Mouse (Mus musculus): ENCODE data around the gene Asb13. TPM values are rescaled to one million over a fixed set of nuclear protein-coding genes. Genes with fewer than 3 reads are reported as not detected.

The Asb13 gene
- 3.4 and 4.2 TPM in 2 replicates for polyA plus RNA-seq (2015; fragmentation: Nextera tagmentation; extraction: Ambion mirVana)

- Histone ChIP-seq H3K9me3 (ENCODE audit: control insufficient read depth) (no peaks in the 10 kb centered on the region), H3K4me2 (replicated peaks; ENCODE audit: low read depth) (peak within 1 kb of the TSS; percentile 92), H3K9ac (ENCODE audit: low read depth, low read length) (peak within 1 kb of the TSS; percentile 68), H3K4me3 (ENCODE audit: low read depth, low read length) (peak within 1 kb of the TSS; percentile 77), H3K4me1 (replicated peaks; ENCODE audit: control insufficient read depth, insufficient read depth, low read length) (no peaks in the 10 kb centered on the region), H3K36me3 (ENCODE audit: control insufficient read depth, insufficient read depth) (no peaks in the 10 kb centered on the region), H3K27ac (ENCODE audit: low read depth, low read length) (no peak within 1 kb of the TSS), H3K27me3 (replicated peaks; ENCODE audit: control insufficient read depth, insufficient read depth, low read length) (no peaks in the 10 kb centered on the region)
- peak; percentile 88 for ATAC-seq
- TF ChIP-seq CTCF (IDR thresholded peaks at IDR 0.05; ENCODE audit: low read depth): no peak
- WGBS: under 1% methylated on average over 47 of the region's 47 CpGs
Measured at GRCm38 (mm10) chr13:3633895-3634811, at the start of gene Asb13. Gene Asb13 (plus strand): TSS chr13:3634032.

GRCm38 (mm10) chr13:3590789-3591188 lies 43.0 kb upstream of the Asb13 start:
- 90% methylated on average over 3 of the region's 3 CpGs for WGBS
- TF ChIP-seq CTCF (IDR thresholded peaks at IDR 0.05; ENCODE audit: low read depth): peak; percentile 68

DNA sequence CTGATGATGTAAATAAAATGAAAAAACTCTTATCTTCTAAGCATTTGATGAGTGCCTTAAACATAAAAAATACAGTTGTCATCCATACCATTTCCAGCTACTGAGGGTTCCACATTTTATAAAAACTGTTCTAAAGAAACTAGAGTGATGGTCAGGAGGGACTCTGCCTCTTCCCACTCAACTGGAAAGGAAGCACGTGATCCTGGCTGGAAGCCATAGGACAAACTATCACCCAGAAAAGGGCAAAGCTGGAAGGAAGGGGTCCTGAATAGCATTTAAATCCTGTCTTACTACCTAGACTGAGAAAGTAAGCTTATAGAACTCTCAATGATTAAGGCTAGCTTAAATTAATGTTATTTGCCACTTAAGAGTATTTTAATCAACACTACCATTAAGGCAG lies 39.5 kb upstream of the Asb13 start:
- Histone ChIP-seq H3K27ac (ENCODE audit: low read depth, low read length) (no peak overlapping the region), H3K4me1 (replicated peaks; ENCODE audit: control insufficient read depth, insufficient read depth, low read length) (no peaks in the 10 kb centered on the region), H3K9ac (ENCODE audit: low read depth, low read length) (no peak overlapping the region), H3K27me3 (replicated peaks; ENCODE audit: control insufficient read depth, insufficient read depth, low read length) (no peaks in the 10 kb centered on the region), H3K4me2 (replicated peaks; ENCODE audit: low read depth) (no peak overlapping the region), H3K36me3 (ENCODE audit: control insufficient read depth, insufficient read depth) (peaks cover 45% of the 10 kb centered on the region), H3K4me3 (ENCODE audit: low read depth, low read length) (no peak overlapping the region), H3K9me3 (ENCODE audit: control insufficient read depth) (no peaks in the 10 kb centered on the region)
- TF ChIP-seq CTCF (IDR thresholded peaks at IDR 0.05; ENCODE audit: low read depth): no peak
- WGBS: 94% methylated on average over 1 of the region's 1 CpGs
- no peak for ATAC-seq

More at GRCm38 (mm10) chr13:3590789-3591188, 43.0 kb upstream of the Asb13 start:
- H3K4me1 ChIP-seq (replicated peaks; ENCODE audit: control insufficient read depth, insufficient read depth, low read length): no peaks in the 10 kb centered on the region
- H3K9me3 ChIP-seq (ENCODE audit: control insufficient read depth): no peaks in the 10 kb centered on the region
- H3K4me3 ChIP-seq (ENCODE audit: low read depth, low read length): no peak overlapping the region
- no peak overlapping the region for H3K9ac ChIP-seq (ENCODE audit: low read depth, low read length)
- H3K27me3 ChIP-seq (replicated peaks; ENCODE audit: control insufficient read depth, insufficient read depth, low read length): no peaks in the 10 kb centered on the region
- no peak overlapping the region for H3K27ac ChIP-seq (ENCODE audit: low read depth, low read length)
- no peak overlapping the region for H3K4me2 ChIP-seq (replicated peaks; ENCODE audit: low read depth)
- H3K36me3 ChIP-seq (ENCODE audit: control insufficient read depth, insufficient read depth): peaks cover 41% of the 10 kb centered on the region
- no peak for ATAC-seq

DNA sequence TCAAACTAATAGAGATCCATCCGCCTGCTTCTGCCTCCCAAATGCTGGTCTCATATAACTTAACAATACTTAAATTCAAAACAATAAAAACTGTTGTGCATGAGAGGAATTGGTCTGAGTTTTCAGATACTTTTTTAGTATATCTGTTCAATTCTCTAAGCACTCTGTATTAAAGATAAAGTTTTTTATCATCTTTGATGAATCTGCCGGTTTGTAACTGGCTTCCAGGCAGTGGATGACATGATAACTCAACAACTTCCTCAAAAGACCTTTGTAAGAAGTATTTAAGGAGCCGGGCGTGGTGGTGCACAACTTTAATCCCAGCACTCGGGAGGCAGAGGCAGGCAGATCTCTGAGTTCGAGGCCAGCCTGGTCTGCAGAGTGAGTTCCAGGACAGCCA lies 37.6 kb upstream of the Asb13 start:
- ATAC-seq: no peak
- H3K9ac ChIP-seq (ENCODE audit: low read depth, low read length): no peak overlapping the region
- peaks cover 38% of the 10 kb centered on the region for H3K36me3 ChIP-seq (ENCODE audit: control insufficient read depth, insufficient read depth)
- 93% methylated on average over 6 of the region's 6 CpGs for WGBS
- H3K4me1 ChIP-seq (replicated peaks; ENCODE audit: control insufficient read depth, insufficient read depth, low read length): no peaks in the 10 kb centered on the region
- H3K4me2 ChIP-seq (replicated peaks; ENCODE audit: low read depth): no peak overlapping the region
- H3K27ac ChIP-seq (ENCODE audit: low read depth, low read length): no peak overlapping the region
- TF ChIP-seq CTCF (IDR thresholded peaks at IDR 0.05; ENCODE audit: low read depth): no peak
- H3K27me3 ChIP-seq (replicated peaks; ENCODE audit: control insufficient read depth, insufficient read depth, low read length): no peaks in the 10 kb centered on the region
- no peak overlapping the region for H3K4me3 ChIP-seq (ENCODE audit: low read depth, low read length)
- H3K9me3 ChIP-seq (ENCODE audit: control insufficient read depth): no peaks in the 10 kb centered on the region

GRCm38 (mm10) chr13:3609780-3610117 lies 24.1 kb upstream of the Asb13 start:
- peak overlapping the region; percentile 95 for H3K4me2 ChIP-seq (replicated peaks; ENCODE audit: low read depth)
- TF ChIP-seq CTCF (IDR thresholded peaks at IDR 0.05; ENCODE audit: low read depth): no peak
- no peaks in the 10 kb centered on the region for H3K36me3 ChIP-seq (ENCODE audit: control insufficient read depth, insufficient read depth)
- ATAC-seq: no peak
- H3K9me3 ChIP-seq (ENCODE audit: control insufficient read depth): no peaks in the 10 kb centered on the region
- no peaks in the 10 kb centered on the region for H3K27me3 ChIP-seq (replicated peaks; ENCODE audit: control insufficient read depth, insufficient read depth, low read length)
- no peak overlapping the region for H3K27ac ChIP-seq (ENCODE audit: low read depth, low read length)
- peak overlapping the region; percentile 97 for H3K4me3 ChIP-seq (ENCODE audit: low read depth, low read length)
- H3K9ac ChIP-seq (ENCODE audit: low read depth, low read length): peak overlapping the region; percentile 77
- 12% methylated on average over 8 of the region's 8 CpGs for WGBS
- H3K4me1 ChIP-seq (replicated peaks; ENCODE audit: control insufficient read depth, insufficient read depth, low read length): no peaks in the 10 kb centered on the region

DNA sequence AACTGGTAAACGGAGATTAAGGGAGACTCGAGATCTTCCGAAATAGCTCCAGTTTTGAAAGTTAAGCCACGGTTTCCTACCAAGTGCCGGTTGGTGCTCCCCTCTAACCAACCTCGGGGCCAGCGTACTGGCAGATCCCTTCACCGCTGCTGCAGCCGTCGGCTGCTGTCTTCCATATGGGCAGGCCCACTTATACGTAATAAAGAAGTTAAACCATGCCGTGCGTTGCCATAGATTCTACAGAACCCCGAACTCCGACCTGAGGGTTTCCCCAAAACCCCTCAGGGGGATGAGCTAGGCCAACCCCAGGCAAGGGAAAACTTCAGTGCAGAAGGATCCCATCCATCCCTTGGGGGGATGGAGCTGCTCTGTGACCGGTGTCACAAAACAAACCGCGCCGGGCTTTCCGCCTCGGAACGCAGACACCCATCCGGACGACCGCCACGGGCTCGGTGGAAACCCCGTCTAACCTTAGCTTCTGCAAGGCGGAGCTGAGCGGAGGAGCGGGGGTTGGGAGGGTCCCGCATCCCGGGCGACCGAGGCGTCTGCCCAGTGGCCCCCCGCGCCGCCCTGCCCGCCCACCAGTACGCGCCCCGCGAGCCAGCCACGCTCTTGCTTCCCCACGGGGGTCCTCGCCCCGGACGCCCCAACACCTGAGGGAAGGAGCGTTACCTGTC lies 23.6 kb upstream of the Asb13 start:
- TF ChIP-seq CTCF (IDR thresholded peaks at IDR 0.05; ENCODE audit: low read depth): no peak
- H3K4me2 ChIP-seq (replicated peaks; ENCODE audit: low read depth): peak overlapping the region; percentile 95
- peak overlapping the region; percentile 97 for H3K4me3 ChIP-seq (ENCODE audit: low read depth, low read length)
- H3K27me3 ChIP-seq (replicated peaks; ENCODE audit: control insufficient read depth, insufficient read depth, low read length): no peaks in the 10 kb centered on the region
- peak overlapping the region; percentile 77 for H3K9ac ChIP-seq (ENCODE audit: low read depth, low read length)
- peak overlapping the region; percentile 93 for H3K27ac ChIP-seq (ENCODE audit: low read depth, low read length)
- ATAC-seq: peak; percentile 7
- WGBS: under 1% methylated on average over 43 of the region's 50 CpGs
- no peaks in the 10 kb centered on the region for H3K9me3 ChIP-seq (ENCODE audit: control insufficient read depth)
- H3K36me3 ChIP-seq (ENCODE audit: control insufficient read depth, insufficient read depth): no peaks in the 10 kb centered on the region
- no peaks in the 10 kb centered on the region for H3K4me1 ChIP-seq (replicated peaks; ENCODE audit: control insufficient read depth, insufficient read depth, low read length)
